Mouse (Mus musculus) cerebellum, adult 11 months (tissue): Measurements from ENCODE around the gene Psmg4.

ENCODE experiments used
- DNase-seq: peaks from one replicate; pipeline ENCODE4 v3.0.0; 2022

Gene Psmg4

GRCm38 (mm10) chr13:34149463-34150176, 13.1 kb upstream of the Psmg4 start:
- no peak for DNase-seq

GRCm38 (mm10) chr13:34150271-34151027, 12.3 kb upstream of the Psmg4 start:
- DNase-seq: no peak

- DNase-seq: no peak
Measured at GRCm38 (mm10) chr13:34151425-34151824, 11.3 kb upstream of the Psmg4 start.

GRCm38 (mm10) chr13:34152695-34153094, 10.1 kb upstream of the Psmg4 start:
- no peak for DNase-seq

GRCm38 (mm10) chr13:34153254-34154011, 9.3 kb upstream of the Psmg4 start:
- DNase-seq: peak; percentile 50

- peak; percentile 54 for DNase-seq
Measured at GRCm38 (mm10) chr13:34154217-34154930, 8.4 kb upstream of the Psmg4 start.

GRCm38 (mm10) chr13:34154931-34155272, 7.9 kb upstream of the Psmg4 start:
- peak; percentile 62 for DNase-seq

GRCm38 (mm10) chr13:34156133-34156839, 6.5 kb upstream of the Psmg4 start:
- no peak for DNase-seq

- peak; percentile 78 for DNase-seq
Measured at GRCm38 (mm10) chr13:34156840-34157185, 6.0 kb upstream of the Psmg4 start.

- DNase-seq: no peak
Measured at GRCm38 (mm10) chr13:34157596-34158157, 5.1 kb upstream of the Psmg4 start.

GRCm38 (mm10) chr13:34159926-34160325, 2.8 kb upstream of the Psmg4 start:
- no peak for DNase-seq

GRCm38 (mm10) chr13:34163304-34163975, 676 bp downstream of the Psmg4 start:
- no peak for DNase-seq

GRCm38 (mm10) chr13:34174025-34174424, 11.3 kb downstream of the Psmg4 start:
- no peak for DNase-seq

GRCm38 (mm10) chr13:34181624-34182023, 18.9 kb downstream of the Psmg4 start:
- DNase-seq: no peak

GRCm38 (mm10) chr13:34185371-34185770, 22.6 kb downstream of the Psmg4 start:
- no peak for DNase-seq

- DNase-seq: peak; percentile 61
Measured at GRCm38 (mm10) chr13:34187571-34187970, 24.8 kb downstream of the Psmg4 start.

- no peak for DNase-seq
Measured at GRCm38 (mm10) chr13:34192414-34193191, 29.8 kb downstream of the Psmg4 start.

GRCm38 (mm10) chr13:34193384-34193783, 30.6 kb downstream of the Psmg4 start:
- DNase-seq: no peak

- DNase-seq: no peak
Measured at GRCm38 (mm10) chr13:34195676-34196075, 32.9 kb downstream of the Psmg4 start.

- DNase-seq: no peak
Measured at GRCm38 (mm10) chr13:34205216-34205615, 42.5 kb downstream of the Psmg4 start.
